Mouse (Mus musculus) cerebellum, adult 9-10 months (tissue): ENCODE measurements at regions not wholly inside any gene's neighbourhood (a gene's known extent, or its start where the extent isn't known, plus 50 kb on each side); places are given as distances from the start of the nearest gene placed in this dataset.
A peak's percentile ranks its signal among the peaks of the same experiment; 100 is the strongest.

Experiments used
- DNase-seq: peaks from one replicate; pipeline ENCODE4 v3.0.0; 2022

DNA sequence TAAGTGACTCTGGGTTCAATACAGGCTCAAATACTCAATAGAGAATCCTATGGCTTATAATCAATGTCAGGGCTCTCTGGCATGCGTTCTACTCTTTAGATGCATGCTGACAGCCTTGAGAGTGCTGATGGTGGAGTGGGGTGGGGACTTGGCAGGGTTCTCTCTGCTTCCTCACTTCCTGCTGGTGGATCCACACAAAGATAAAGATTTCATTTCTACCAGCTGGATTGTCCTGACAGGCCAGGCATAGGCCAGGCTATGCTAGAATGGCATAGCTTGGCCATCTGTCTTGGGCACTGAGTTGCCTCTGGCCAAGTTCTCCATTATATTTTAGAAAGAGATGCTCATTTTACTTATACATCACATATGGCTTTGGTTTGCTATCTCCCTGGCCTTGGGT is 206.2 kb upstream of the Plpp4 start:
- DNase-seq = peak; percentile 1

DNA sequence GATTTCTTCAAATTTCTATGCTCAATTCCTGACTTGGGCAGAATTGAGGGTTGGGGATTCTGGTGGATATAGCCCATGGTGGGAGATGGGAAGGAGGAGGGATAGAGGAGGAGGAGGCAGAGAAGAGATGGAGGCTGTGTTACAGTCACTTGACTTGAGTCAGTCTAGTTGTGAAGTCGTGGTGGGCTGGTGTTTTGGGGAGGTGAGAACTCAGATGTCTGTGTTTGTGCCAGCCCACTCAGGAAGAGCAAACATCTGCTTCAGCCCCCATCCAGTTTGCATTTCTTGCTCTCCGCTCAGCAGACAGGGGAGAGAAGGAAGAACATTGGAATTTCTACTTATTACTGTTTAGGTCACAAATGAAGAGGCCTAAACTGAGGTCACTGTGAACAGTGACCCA is 189.9 kb upstream of the Plpp4 start:
- DNase-seq = no peak

- DNase-seq = no peak
These were observed 188.7 kb upstream of the Plpp4 start for GRCm38 (mm10) chr7:129068137-129068536.

DNA sequence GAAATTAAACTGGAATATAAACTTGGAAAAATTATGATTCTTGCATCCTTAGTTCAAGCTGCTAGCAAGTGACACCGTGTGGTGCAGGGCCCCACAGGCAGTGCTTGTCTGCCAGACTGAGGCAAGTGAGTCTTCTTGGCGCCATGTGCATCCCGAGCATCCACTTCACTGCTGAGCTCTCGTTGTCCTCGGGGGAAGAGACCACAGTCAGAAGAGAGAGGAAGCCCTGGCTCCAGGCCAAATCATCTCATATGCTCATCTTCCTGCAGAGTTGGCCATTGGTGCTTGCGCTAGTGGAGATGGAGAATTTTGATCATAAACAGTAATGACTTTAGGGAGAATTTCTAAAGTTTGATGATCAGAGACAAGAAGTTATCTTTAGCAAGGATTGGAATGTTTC is 177.0 kb upstream of the Plpp4 start:
- no peak for DNase-seq

DNA sequence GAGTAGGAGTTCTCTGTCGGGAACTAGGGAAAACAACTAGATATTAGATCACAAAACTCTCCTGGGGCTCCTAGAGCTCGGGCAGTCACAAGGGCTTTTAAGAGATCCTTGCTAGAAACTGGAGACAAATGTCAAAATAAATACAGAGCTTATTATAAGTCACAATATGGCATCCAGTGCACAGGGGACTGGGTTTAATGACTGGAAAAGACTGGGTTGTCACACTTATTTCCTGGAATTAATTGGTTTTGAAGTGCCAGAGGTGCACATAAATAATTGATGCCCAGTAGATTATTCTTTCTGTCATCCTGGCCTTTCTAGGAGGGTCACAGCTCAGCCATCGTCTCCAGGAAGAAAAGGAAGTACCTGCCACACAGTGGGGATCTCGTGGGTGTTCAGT is 165.4 kb upstream of the Plpp4 start:
- DNase-seq = no peak

DNA sequence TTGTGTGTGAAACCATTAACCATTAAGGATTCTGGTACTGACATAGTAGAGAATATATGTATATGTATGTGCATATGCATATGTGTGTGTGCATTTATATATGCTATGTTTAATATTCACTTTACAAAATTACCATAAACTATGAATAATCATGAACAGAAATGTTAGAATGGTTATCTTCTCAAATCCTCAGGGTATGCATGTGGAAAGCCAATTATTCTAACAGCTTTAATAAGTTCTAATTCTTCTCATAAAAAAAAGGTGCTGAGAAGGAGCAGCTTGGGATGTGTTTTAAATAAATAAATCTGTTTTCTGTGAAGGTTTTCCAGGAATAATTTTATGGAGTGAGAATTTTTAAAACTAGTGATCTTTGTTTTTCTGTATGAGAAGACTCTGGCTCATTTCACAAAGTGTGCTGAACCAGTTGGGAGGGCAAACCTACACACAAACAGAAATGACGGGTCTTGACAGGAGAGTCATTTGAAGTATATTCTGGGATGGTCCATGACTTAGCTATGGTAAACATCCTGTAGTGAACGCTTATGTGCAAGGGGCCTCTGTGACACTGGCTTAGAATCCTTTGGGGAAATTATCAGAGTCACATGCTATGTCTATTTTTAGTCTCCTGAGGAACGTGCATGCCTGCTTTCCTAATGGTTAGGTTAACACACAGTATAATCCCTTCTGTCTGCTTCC is 160.3 kb upstream of the Plpp4 start:
- no peak for DNase-seq

- DNase-seq = no peak
These were observed 154.4 kb upstream of the Plpp4 start for GRCm38 (mm10) chr7:129102437-129102836.

GRCm38 (mm10) chr7:129134176-129134575 is 122.7 kb upstream of the Plpp4 start:
- DNase-seq = no peak

DNA sequence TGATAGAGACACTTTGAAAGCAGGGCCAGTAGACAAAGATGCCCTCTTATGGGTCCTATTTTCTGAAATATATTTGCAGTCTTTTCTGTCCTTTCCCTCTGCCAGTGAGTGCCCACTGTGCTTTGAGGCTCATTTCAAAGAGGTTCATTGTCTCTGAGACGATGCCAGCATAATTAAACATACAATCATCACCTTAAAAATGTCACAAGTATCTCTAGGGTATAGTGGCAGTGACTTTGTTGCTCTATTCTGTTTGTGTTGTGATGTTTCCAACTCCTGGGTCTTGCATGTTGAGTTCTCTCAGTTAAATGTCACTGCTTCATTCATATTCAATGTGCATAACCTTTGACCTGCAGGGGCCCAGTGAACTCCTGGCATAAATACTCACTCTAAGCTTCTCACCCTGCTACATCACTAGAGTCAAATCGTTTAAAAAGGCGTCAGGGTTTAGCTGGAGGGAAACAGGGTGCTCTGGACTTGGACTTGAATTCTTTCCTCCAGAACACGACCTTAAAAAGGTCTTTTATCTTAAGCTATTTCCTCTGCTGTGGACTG is 122.1 kb upstream of the Plpp4 start:
- no peak for DNase-seq

DNA sequence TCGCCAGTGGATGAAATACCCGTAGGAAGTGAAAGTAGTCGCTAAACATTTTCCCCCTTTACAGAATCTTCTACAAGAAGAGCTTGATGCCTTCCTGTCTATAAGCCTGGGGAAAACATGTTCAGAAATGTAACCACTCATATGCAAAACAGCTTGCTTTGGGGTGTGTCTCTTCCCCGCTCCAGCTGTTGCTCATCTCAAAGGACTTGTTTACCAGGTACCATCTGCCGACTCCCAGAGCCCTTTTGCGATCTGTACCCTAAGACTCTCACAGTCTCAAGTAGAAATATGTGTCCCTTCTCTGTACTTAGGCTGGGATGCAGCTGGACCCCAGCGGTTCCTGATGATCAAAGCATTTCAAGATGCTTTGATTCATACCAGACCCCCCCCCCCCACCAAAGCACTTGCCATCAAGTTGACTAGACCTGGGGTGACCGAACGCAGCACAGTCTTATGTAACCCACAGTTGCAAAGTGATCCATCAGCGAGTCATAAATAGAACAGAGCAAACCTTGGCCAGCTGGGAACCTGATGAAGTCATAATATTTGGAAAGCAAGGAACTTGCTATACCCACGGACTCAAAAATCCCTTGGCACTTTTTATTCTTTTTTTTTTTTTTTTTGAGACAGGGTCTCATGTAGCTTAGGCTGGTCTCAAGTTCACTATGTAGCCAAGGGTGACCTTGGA is 119.4 kb upstream of the Plpp4 start:
- DNase-seq = no peak

- DNase-seq = no peak
These were observed 114.8 kb upstream of the Plpp4 start for GRCm38 (mm10) chr7:129141942-129142598.

- DNase-seq = no peak
These were observed 114.3 kb upstream of the Plpp4 start for GRCm38 (mm10) chr7:129142599-129142949.

- no peak for DNase-seq
These were observed 101.3 kb upstream of the Plpp4 start for GRCm38 (mm10) chr7:129155577-129155976.

- DNase-seq = no peak
These were observed 86.9 kb upstream of the Plpp4 start for GRCm38 (mm10) chr7:129169971-129170370.

DNA sequence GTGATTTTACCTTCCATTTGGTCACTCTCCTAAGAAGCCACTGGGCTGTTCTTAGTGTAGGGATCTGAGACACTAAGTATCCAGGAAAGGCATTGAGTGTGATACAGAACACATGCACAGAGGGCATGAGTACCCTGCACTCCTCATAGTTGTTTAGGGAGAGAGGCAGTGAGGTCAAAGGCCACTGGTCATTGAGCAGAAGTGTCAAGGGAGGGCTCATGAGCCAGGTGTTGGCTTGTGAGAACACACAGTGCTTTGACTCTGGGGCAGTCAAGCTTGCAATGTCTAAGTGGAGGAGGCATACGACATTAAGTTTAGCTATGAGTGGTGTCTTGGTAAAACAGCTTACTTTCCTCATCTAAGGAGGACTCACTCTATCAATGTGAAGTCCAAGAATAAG is 65.9 kb upstream of the Plpp4 start:
- DNase-seq = no peak

GRCm38 (mm10) chr7:129207029-129207428 is 49.8 kb upstream of the Plpp4 start:
- no peak for DNase-seq
